Mouse (Mus musculus): ENCODE measurements at regions not wholly inside any gene's neighbourhood (a gene's known extent, or its start where the extent isn't known, plus 50 kb on each side); places are given as distances from the start of the nearest gene placed in this dataset.

DNA sequence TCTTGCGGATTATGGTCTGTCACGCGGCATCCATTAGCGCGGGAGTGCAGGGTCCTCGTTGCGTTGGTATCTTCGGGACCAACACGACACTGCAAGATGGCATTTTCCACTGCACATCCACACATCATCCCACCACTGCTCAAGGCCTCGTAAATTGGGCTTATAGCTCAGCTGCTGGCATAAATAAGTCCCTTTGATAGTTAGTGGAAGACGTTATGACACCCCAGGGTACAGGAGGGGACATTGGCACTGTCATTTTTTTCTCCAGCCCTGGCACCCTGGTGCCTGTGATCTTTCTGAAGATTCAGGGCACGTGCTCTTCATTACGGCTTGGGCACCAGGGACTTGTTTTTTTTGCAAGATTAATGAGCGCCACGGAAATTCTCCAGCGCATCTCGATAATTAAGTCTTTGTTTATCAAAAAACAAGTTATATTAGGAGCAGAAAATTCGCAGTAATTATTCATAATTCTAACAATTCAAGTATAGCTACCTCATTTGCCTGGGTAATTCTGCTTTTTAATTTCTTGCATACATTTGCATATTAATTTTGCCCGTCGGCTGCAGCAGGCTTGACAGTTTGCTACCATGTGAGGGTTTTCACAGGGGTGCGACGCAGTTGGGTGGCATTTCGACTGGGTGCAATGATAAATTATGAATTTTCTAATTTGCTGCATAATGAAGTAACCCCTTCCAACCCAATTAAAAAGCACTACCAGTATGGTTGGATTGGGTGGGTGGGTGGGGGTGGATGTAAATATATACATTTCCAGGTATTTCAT lies 119.1 kb downstream of the Vrk1 start:
- DNase-seq (ENCODE audit: extremely low spot score): no peak

DNA sequence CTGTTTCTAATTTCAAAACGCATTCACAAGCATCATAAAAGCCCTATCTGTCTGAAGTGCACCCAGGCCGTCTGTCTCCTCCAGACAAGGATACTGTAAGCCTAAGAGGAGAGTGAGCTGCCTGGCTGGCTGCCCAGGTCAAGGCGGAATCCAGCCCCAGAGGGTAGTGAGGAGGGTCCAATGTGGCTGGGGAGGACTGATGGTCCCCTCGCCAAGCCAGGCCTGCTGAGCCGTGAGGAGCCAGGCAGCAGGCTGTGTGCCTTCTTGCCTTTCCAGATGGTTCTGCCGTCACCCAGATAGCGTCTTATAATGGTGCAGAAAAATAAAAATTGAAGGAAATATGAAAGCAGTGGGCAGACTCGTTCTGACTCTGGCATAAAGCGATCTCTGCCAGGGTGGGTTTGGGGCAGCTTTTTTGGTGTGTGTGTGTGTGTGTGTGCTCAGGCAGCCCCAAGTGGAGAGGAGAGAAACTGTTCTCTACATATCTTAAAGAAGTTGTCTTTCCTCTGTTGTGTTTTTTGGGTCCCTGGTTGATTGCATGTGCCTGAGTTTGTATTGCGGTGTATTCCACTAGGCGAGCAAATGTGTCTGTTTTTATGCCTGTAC lies 120.1 kb downstream of the Vrk1 start:
- DNase-seq (ENCODE audit: extremely low spot score): no peak

DNA sequence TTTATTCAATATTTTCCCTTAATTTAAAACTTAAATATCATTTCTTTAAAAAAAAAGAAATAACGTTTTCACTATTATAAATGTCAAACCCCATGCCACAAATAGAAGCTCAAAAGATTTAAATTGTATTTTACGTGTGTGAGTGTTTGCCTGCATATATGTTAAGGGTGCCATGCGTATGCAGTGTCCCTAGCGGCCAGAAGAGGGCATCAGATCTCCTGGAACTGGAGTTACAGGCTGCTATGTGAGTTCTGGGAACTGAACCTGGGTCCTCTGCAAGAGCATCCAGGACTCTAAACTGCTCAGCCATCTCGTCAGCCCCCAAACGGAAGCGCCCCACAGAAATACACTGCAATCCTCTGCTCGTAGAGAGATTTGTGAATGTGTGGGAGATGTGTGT lies 122.7 kb downstream of the Vrk1 start:
- DNase-seq (ENCODE audit: extremely low spot score): no peak

DNA sequence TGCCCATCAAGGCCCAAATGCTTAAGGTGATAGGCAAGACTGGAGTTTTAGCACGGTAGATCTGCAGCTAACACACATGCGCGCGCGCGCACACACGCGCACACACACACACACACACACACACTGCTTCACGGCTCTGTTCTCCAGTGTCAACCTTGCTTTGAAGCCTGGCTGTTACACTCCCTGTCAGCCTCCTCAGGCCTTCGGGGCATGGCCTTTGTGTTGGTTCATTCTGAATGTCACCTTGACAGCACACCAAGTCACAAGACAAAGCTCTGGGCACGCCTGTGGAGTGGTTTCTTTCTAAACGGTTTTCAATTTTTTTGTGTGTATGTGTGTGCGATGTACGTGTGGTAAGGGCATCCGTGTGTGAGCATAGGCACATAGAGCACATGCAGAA lies 128.4 kb downstream of the Vrk1 start:
- no peak for DNase-seq (ENCODE audit: extremely low spot score)

DNA sequence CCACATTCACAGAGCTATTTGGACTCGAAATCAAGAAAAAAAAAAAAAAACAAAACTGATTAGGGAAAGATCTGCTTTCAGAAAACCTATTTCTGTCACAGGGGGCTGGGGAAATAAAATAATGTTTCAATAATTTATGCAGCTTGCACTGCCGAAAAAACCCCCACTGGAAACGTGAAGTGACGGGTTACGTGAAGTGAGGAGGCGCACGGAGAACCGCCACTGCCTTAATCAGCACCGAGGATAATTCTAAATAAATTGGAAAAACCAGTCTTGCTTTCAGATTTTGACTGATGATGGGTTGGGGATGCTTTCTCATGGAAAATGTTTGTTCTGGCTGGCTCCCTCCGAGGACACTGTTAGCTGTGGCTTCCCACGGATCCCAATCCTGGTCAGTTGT lies 129.5 kb downstream of the Vrk1 start:
- DNase-seq (ENCODE audit: extremely low spot score): no peak

DNA sequence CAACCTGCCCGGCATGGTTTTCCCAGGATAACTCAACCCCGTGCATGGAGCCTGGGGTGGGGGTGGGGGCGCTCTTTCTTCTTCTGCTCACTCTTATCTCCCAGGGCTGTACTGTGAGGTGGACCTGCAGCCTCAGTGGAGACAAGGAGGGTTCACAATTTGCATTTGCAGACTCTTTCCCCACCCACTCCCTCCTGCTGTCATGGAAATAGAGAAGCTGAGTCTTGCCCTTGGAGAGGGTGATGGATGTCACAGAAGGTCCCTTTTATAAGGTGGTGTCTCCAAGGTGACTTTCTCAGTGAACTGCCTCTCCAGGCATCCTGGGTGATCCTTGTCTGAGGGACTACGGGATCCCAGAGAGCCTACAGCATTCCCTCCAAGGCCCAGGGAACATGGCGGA lies 129.9 kb downstream of the Vrk1 start:
- DNase-seq (ENCODE audit: extremely low spot score): no peak

DNA sequence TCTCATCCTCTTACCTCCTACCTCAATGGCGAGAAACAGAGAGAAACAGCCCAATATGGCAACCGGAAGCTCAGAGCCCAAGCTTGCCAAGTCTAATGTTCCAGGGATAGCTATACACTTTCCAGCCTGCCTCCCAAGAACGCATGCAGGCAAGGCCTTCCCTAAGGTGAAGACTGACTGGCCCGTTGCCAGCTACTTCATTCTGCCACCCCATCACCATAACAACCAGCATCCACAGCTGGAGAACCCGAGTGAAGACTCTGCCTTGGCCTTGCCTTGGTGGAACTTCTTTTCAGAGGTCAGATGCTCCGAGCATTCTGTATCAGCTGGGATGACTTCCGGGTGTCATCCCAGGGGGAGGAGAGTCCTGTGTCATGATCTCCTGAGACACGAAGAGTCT lies 130.6 kb downstream of the Vrk1 start:
- no peak for DNase-seq (ENCODE audit: extremely low spot score)

DNA sequence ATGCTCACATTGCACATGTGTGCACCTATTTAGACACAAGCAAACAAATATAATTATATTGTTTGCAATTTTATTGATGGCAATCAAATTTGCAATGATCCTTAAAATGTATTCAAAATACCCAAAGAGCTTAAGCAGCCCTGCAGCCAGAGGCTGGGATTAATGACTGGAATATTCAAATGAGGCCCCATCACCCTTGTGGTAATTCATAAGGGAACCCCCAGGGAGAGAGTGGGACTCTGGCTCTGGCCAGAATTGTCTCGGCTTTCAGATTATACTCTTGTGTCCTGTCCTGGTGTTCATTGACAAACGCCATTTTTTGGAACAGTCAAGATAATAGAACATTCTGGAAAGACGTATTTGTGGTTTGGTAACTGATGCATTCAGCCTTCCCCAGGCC lies 133.5 kb downstream of the Vrk1 start:
- no peak for DNase-seq (ENCODE audit: extremely low spot score)

DNA sequence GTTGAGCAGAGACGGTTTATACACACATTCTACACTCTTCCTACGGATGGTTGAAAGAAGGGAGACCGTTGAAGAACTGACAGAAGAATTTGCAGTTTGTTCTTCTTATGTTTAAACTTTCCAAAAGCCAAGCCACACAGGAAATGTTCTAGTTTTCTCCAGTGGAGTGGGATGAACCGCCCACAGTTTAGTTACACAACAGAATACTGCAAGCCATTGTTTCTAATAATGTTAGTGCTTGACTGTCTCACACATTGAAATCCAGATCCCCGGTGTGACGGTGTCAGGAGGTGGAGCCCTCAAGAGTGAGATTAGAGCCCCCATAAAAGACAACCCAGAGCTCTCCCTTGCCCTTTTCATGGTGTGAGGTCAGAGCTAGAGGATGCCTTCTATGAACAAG lies 146.8 kb downstream of the Vrk1 start:
- no peak for DNase-seq (ENCODE audit: extremely low spot score)

DNA sequence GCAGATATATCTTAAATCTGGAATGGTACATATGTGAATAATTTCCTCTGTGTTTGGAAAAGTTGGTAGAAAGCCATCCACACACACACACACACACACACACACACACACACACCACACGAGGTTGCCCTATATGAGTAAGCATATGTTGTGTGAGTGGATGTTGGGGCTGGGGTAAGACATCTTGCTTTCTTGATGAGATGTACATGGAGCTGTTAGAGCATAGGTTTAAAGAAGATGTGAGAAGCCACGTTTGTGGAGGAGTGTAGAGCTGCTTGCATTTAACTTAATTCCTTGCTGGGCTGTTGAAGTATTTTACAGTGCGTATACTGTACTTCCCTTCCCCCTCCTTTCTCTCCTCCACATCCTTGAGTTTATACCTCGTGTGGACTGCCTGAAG lies 147.8 kb downstream of the Vrk1 start:
- no peak for DNase-seq (ENCODE audit: extremely low spot score)

DNA sequence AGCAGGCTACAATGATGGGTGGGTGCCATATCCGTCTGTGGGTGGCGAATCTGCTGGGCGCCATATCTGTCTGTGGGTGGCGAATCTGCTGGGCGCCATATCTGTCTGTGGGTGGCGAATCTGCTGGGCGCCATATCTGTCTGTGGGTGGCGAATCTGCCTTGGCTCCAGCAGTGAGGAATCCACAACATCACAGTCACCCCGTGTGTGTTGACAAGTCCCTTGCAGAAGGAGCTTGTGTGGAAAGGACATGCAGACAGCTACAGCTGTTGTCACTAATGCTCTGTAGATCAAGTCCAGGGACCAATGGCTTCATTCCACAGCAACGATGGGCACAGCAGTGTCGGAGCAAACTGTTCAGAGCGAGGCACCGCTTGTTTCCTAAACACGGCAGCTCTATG lies 148.6 kb downstream of the Vrk1 start:
- no peak for DNase-seq (ENCODE audit: extremely low spot score)

DNA sequence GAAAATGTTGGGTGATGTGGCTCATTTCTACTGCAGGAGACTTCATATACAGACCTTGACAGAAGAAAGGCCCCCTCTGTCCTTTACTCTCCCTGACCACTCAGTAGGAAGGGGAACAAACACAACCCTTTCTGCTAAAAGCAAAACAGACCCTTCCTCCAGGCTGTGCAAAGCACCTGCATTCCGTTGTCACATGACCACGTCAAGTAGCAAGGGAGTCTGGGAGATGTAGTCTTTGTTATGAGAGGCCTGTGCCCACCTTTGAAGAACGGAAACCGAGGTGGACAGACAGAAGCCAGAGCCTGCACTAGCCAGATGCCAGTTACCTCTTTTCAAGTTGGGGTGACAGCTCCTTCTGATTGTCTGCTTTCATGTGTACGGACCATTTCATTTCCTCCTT lies 161.3 kb downstream of the Vrk1 start:
- DNase-seq (ENCODE audit: extremely low spot score): no peak

DNA sequence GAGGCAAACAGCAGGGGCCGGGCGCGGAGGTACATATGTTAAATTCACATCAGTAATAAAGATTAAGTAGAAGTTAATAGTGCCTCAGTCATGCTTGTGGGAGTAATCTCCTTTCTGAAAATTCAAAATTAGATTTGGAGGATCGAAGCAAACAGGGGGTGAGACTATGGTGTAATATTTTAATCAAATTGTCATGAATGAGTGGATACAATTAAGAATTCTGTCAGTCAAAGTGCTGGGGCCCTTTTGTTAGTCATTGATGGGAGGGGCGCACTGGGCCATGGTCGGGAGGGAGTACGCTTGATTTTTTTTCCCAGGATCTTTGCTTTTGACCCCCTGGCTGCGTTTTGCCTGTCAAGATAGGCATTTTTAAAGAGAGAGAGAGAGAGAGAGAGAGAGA lies 163.2 kb downstream of the Vrk1 start:
- DNase-seq (ENCODE audit: extremely low spot score): no peak

DNA sequence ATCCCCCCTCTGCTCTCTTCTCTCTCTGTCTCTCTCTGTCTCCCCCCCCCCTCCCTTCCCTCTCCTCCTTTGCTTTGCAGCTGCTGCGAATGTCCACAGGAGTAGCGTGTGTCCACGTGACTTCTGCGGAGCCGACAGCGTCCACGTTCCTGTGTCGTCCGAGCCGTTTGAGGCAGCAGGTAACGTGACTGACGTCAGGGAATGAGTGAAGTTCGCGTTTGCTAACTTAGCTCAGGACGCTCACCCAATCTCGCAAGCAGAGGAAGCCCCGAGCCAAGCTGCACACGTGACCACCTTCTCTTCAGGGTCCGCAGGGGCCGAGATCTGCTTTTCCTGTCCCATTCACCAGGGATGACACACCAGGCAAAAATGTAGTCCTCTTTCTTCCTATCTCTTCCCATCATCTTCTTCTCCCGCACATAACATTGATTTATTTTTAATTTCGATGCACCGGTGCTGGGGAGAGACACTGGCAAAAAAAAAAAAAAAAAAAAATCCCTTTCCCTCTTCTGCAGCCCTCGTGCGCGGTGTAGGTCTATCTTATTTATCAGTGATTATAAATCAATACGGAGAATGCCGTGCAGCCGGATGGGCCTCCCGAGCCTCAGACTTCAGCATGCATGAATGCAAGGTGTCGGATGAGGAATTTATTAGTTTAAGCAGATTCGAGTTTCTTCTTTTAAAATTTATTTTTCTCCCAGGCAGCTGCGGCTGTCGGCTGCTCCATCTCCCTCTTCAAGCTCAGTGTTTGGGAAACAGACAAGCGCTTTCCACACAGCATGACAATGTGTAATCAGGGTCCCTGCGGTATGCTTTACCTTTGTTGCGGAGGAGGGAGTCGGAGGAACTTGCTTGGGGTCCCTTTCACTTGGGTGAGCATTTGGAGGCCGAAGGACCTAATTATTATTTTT lies 164.3 kb downstream of the Vrk1 start:
- DNase-seq (ENCODE audit: extremely low spot score): peak; percentile 60

DNA sequence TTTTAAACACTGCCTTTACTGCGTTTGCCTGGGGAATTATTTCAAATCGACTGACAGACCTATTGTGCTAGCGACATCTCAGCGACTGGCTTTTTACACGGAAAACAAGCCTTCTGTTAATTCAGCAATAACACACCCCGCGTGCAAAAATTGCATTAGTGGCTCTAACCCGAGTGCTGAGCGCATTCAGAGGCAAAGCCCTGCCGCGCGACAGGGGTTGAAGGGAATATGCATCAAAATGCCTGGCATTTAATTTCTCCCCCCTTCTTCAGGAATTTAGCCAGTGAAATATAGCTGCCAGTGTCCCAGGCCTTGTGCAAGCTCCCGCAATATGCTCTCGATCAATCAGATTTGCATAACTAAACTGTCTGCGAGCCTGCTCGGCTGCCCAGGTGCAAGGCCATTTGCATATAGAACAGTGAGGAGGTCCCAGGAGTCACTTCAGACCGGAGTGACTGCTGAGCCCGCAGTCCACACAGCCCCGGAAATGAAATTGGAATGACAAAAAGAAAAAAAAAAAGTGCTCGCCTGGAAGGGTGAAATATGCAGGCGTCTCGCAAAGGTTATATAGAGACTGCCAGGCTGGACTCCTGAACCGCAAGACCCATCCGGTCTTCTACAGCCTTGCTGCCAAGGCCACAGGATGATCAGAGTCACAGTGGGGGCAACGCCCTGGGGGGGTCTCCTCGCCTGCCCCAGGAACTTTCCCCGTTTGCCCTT lies 165.1 kb downstream of the Vrk1 start:
- peak; percentile 41 for DNase-seq (ENCODE audit: extremely low spot score)

DNA sequence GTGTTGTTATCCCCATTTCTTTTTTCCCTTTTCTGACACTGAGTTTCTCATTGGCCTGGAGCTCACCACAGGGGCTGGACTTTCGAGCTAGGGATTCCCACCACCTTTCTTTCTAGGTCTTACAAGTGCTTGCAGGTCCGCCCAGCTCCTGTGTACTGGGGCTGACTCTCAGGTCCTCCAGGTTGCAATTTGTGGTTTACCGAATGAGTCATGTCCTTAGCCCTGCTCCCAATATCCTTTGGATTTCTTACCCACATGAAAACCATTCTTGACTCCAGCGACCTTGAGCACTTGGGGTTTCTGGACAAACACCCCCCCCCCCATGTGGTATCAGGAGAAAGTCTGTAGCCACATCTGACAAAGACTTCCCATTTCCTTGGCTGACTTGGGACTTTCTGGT lies 167.3 kb downstream of the Vrk1 start:
- DNase-seq (ENCODE audit: extremely low spot score): no peak

DNA sequence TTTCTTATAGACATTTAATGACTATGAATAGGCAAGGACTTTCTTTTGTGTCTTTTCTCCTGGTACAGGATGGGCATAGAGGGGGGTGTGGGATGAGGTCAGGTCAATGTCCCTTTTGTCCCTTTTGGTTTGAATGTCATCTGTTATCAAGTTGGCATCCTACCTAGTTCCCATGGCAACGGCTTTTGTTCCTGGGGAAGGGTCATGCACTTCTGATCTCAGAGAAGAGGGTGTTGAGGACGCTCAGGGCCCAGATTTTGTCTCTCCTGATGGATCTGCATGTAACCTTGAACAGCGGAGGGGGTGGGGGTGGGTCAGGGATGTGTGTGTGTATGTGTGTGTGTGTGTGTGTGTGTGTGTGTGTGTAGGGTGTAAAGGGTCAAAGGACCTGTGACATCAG lies 167.8 kb downstream of the Vrk1 start:
- DNase-seq (ENCODE audit: extremely low spot score): peak; percentile 57

DNA sequence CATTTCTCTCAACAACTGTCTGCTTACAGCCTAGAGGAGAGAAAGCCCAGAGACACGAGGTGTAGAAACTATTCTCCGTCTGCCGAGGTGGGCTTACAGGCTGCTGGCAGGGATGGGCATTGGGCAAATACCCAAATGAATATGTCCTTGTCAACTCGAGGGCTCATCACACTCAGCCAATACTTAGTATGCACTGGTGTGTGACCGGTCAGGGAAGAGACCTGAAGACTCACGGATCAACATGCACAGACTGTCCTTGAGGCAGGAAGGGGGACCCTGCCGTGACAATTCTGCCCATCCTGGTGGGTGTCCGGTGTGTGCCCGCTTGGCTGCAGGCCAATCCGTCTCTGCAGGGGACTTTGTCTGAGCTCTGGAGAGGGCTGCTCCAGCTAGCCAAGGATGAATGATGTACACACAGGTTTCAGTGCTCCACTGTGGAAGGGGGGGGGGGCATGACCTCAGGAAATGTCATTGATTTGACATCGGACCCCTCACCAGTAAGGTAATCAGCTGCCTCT lies 168.7 kb downstream of the Vrk1 start:
- DNase-seq (ENCODE audit: extremely low spot score): no peak

DNA sequence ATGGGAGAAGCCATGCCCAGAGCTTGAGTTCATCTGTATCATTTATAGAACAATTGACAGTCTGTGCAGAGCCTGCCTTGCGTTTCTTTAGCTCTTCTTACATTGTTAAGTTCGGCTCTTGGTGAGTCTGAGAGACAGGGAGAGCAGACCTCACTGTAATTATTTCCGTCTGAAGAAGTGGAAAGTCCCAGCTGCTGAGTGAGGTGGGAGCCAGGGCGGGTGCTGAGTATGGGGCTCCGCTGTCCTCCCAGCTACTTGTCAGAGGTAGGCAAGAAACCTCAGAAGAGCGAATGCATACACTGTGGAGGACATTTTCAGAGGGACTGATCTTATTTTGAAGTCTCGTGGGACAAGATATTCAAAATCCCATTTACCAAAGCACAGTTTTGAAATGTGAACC lies 172.9 kb downstream of the Vrk1 start:
- DNase-seq (ENCODE audit: extremely low spot score): no peak

DNA sequence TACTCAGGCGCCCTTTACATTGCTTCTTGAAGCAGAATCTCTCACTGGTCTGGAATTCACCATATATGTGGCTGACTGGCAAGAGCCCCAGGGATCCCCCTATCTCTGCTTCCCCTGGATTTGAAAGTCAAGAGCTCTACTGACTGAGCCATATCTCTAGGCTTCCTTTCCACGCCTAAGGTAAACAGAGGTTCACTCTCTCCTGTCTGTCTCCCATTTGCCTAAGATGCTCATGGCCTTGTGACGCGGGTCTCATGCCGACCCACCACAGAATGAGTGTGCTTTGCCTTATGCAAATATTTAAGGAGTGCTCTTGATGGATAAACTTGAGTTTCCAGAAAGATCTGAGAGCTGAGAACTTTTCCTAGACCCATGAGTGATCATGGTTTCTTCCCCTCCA lies 173.9 kb downstream of the Vrk1 start:
- no peak for DNase-seq (ENCODE audit: extremely low spot score)

DNA sequence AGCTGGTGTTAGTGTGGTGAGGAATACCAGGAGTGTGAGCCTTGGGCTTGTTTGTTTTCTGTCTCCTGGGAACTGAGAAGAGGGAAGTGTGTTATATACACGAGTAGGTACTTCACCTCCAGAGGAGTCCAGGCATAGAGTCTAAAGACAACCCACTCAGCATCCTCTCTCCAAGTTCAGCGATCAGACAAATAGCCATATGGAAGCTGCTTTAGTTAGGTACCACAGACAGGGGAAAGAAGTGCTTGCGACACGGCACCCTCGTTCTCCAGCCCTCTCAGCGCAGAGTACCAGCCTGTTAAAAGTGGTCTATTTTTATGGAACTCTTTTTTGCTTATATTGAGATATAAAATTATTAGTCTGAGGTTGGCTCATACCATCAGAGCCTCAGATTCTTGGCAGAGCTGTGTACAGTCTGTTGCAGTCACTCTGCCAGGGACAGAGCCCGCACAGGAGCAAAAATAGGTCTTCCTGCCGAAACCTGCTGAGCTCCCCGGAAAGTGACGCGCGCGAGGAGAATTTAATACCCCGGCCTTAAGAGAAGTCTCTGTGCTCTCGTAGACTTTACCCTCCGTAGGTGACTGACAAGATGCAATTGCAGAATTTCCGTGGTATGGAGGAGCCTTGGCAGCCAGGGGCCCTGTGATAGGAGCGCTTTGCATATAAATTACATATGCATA lies 175.5 kb downstream of the Vrk1 start:
- no peak for DNase-seq (ENCODE audit: extremely low spot score)
